Mouse (Mus musculus): Measurements from ENCODE around the gene Dmwd. TPM values are rescaled to one million over a fixed set of nuclear protein-coding genes. Genes with fewer than 3 reads are reported as not detected.
"Not testable (repeated sequence)": the region's sequence is repeated elsewhere in the genome, so short reads cannot be mapped to it uniquely, and the experiment has no call there.

Gene Dmwd
- polyA plus RNA-seq, 1 experiment from 2014 or later = 20.2 TPM

GRCm38 (mm10) chr7:19067063-19067462, 9.0 kb upstream of the Dmwd start:
- no peak overlapping the region for H3K4me3 ChIP-seq (ENCODE audit: low read depth, low read length)
- no peak overlapping the region for H3K27ac ChIP-seq (ENCODE audit: low read depth, low read length)
- ATAC-seq (ENCODE audit: low FRiP score) (no peak), DNase-seq (ENCODE audit: low spot score) (no peak)
- H3K9me3 ChIP-seq (ENCODE audit: control insufficient read depth, low read length) = no peaks in the 10 kb centered on the region
- no peaks in the 10 kb centered on the region for H3K4me1 ChIP-seq (replicated peaks; ENCODE audit: control insufficient read depth, insufficient read depth, low read length)
- H3K27me3 ChIP-seq (ENCODE audit: control insufficient read depth, insufficient read depth, low read length) = peaks cover 25% of the 10 kb centered on the region
- WGBS = 49% methylated on average over 14 of the region's 14 CpGs
- H3K4me2 ChIP-seq (replicated peaks; ENCODE audit: low read depth, low read length) = no peak overlapping the region
- H3K9ac ChIP-seq (ENCODE audit: low read depth, low read length) = no peak overlapping the region
- no peaks in the 10 kb centered on the region for H3K36me3 ChIP-seq (ENCODE audit: control insufficient read depth, insufficient read depth, low read length)

DNA sequence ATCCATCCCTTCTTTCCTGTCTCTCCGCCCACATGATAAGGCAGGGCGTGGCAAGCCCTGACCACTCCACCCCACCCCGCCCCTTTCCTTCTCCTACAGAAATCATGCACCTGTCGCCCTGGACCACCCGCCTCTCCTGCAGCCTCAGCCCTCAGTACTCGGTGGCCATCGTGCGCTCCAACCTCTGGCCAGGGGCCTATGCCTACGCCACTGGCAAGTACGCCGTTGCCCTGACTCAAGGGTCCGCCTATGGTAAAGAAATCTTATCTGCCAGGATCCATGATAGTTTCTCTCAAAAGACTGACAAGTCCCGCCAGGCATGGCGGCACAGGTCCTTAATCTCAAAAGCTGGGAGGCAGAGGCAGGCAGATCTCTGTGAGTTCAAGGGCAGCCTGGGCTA, 8.1 kb upstream of the Dmwd start:
- no peak overlapping the region for H3K27ac ChIP-seq (ENCODE audit: low read depth, low read length)
- no peak overlapping the region for H3K4me2 ChIP-seq (replicated peaks; ENCODE audit: low read depth, low read length)
- peaks cover 25% of the 10 kb centered on the region for H3K27me3 ChIP-seq (ENCODE audit: control insufficient read depth, insufficient read depth, low read length)
- DNase-seq (ENCODE audit: low spot score) (no peak), ATAC-seq (ENCODE audit: low FRiP score) (no peak)
- H3K9ac ChIP-seq (ENCODE audit: low read depth, low read length) = no peak overlapping the region
- WGBS = 68% methylated on average over 13 of the region's 14 CpGs
- no peaks in the 10 kb centered on the region for H3K36me3 ChIP-seq (ENCODE audit: control insufficient read depth, insufficient read depth, low read length)
- no peaks in the 10 kb centered on the region for H3K4me1 ChIP-seq (replicated peaks; ENCODE audit: control insufficient read depth, insufficient read depth, low read length)
- no peaks in the 10 kb centered on the region for H3K9me3 ChIP-seq (ENCODE audit: control insufficient read depth, low read length)
- H3K4me3 ChIP-seq (ENCODE audit: low read depth, low read length) = no peak overlapping the region

DNA sequence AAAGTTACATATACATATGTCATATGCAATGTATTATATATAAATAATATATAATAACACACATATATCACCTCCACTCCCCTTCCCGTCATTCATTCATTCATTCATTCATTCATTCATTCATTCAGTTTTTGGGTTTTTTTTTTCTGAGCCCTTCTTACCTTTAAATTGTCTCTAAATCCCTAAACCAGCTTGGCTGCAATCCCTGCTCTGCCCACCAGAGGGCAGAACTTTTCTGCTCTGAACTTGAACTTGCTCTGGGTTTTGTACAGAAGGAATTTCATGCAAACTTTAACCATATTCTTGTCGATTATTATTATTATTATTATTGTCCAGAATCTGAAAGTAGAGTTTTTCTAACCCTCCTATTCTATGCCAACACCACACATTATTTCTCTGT, 7.3 kb upstream of the Dmwd start:
- Histone ChIP-seq H3K36me3 (ENCODE audit: control insufficient read depth, insufficient read depth, low read length) (no peaks in the 10 kb centered on the region), H3K4me2 (replicated peaks; ENCODE audit: low read depth, low read length) (no peak overlapping the region), H3K4me3 (ENCODE audit: low read depth, low read length) (no peak overlapping the region), H3K27me3 (ENCODE audit: control insufficient read depth, insufficient read depth, low read length) (peaks cover 25% of the 10 kb centered on the region), H3K4me1 (replicated peaks; ENCODE audit: control insufficient read depth, insufficient read depth, low read length) (no peaks in the 10 kb centered on the region), H3K9me3 (ENCODE audit: control insufficient read depth, low read length) (no peaks in the 10 kb centered on the region), H3K9ac (ENCODE audit: low read depth, low read length) (no peak overlapping the region), H3K27ac (ENCODE audit: low read depth, low read length) (no peak overlapping the region)
- ATAC-seq (ENCODE audit: low FRiP score) (no peak), DNase-seq (ENCODE audit: low spot score) (peak; percentile 88)
- WGBS = 6% methylated on average over 2 of the region's 2 CpGs

DNA sequence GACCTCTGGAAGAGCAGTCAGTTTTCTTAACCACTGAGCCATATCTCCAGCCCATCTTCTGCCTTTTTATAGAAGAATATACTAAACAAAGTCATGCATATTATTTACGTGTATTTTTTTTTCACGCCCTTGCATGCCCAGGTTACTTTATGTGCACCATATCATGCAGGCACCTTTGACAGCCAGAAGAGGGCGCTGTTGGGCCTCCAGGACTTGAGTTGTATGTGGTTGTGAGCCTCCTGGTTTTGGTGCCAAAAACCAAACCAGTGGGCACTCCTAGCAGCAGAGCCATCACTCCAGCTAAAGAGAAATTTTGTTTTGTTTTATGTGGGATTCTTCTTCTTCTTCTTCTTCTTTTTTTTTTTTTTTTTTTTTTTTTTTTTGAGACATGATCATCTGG, 6.5 kb upstream of the Dmwd start:
- Histone ChIP-seq H3K9ac (ENCODE audit: low read depth, low read length) (no peak overlapping the region), H3K36me3 (ENCODE audit: control insufficient read depth, insufficient read depth, low read length) (no peaks in the 10 kb centered on the region), H3K4me3 (ENCODE audit: low read depth, low read length) (no peak overlapping the region), H3K4me2 (replicated peaks; ENCODE audit: low read depth, low read length) (no peak overlapping the region), H3K4me1 (replicated peaks; ENCODE audit: control insufficient read depth, insufficient read depth, low read length) (no peaks in the 10 kb centered on the region), H3K9me3 (ENCODE audit: control insufficient read depth, low read length) (no peaks in the 10 kb centered on the region), H3K27me3 (ENCODE audit: control insufficient read depth, insufficient read depth, low read length) (peaks cover 23% of the 10 kb centered on the region), H3K27ac (ENCODE audit: low read depth, low read length) (no peak overlapping the region)
- no peak for DNase-seq (ENCODE audit: low spot score)
- no peak for ATAC-seq (ENCODE audit: low FRiP score)
- WGBS = 52% methylated on average over 3 of the region's 3 CpGs

- DNase-seq (ENCODE audit: low spot score); H3K4me1 ChIP-seq (replicated peaks; ENCODE audit: control insufficient read depth, insufficient read depth, low read length): not testable (repeated sequence)
Measured at GRCm38 (mm10) chr7:19071024-19071423, 5.0 kb upstream of the Dmwd start.

GRCm38 (mm10) chr7:19073504-19073903, 2.5 kb upstream of the Dmwd start:
- peaks cover 3% of the 10 kb centered on the region; the same call in 1 of the 2 replicates for H3K36me3 ChIP-seq (ENCODE audit: control insufficient read depth, insufficient read depth, low read length)
- DNase-seq (ENCODE audit: low spot score) (no peak), ATAC-seq (ENCODE audit: low FRiP score) (no peak)
- H3K4me2 ChIP-seq (replicated peaks; ENCODE audit: low read depth, low read length) = no peak overlapping the region
- no peak overlapping the region for H3K4me3 ChIP-seq (ENCODE audit: low read depth, low read length)
- no peaks in the 10 kb centered on the region for H3K9me3 ChIP-seq (ENCODE audit: control insufficient read depth, low read length)
- H3K4me1 ChIP-seq (replicated peaks; ENCODE audit: control insufficient read depth, insufficient read depth, low read length) = peaks cover 11% of the 10 kb centered on the region
- no peak overlapping the region for H3K27ac ChIP-seq (ENCODE audit: low read depth, low read length)
- no peak overlapping the region for H3K9ac ChIP-seq (ENCODE audit: low read depth, low read length)
- H3K27me3 ChIP-seq (ENCODE audit: control insufficient read depth, insufficient read depth, low read length) = no peaks in the 10 kb centered on the region
- WGBS = 82% methylated on average over 9 of the region's 9 CpGs

More at GRCm38 (mm10) chr7:19071024-19071423, 5.0 kb upstream of the Dmwd start:
- not testable (repeated sequence) for H3K9me3 ChIP-seq (ENCODE audit: control insufficient read depth, low read length); H3K27me3 ChIP-seq (ENCODE audit: control insufficient read depth, insufficient read depth, low read length); H3K4me3 ChIP-seq (ENCODE audit: low read depth, low read length); H3K9ac ChIP-seq (ENCODE audit: low read depth, low read length); H3K27ac ChIP-seq (ENCODE audit: low read depth, low read length); H3K4me2 ChIP-seq (replicated peaks; ENCODE audit: low read depth, low read length); ATAC-seq (ENCODE audit: low FRiP score); H3K36me3 ChIP-seq (ENCODE audit: control insufficient read depth, insufficient read depth, low read length)
- WGBS = 60% methylated on average over 3 of the region's 3 CpGs

DNA sequence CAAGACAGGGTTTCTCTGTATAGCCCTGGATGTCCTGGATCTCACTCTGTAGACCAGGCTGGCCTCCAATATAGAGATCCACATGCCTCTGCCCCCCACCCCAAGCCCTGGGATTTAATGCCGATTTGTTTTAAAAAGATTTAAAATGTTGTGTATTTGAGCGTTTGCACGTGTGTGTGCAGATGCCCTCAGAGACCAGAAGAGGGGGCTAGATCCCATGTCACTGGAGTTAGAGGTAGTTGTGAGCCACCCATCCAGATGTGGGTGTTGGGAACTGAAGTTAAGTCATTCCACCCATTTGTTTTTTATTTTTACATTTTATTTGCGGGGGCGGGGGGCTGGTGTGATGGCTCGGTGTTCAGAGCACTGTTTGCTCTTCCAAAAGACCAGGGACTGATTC, 1.5 kb upstream of the Dmwd start:
- peaks cover 8% of the 10 kb centered on the region; the same call in 1 of the 2 replicates for H3K36me3 ChIP-seq (ENCODE audit: control insufficient read depth, insufficient read depth, low read length)
- H3K9ac ChIP-seq (ENCODE audit: low read depth, low read length) = no peak overlapping the region
- WGBS = 93% methylated on average over 6 of the region's 6 CpGs
- ATAC-seq (ENCODE audit: low FRiP score) = no peak
- no peak overlapping the region for H3K4me2 ChIP-seq (replicated peaks; ENCODE audit: low read depth, low read length)
- peaks cover 11% of the 10 kb centered on the region for H3K4me1 ChIP-seq (replicated peaks; ENCODE audit: control insufficient read depth, insufficient read depth, low read length)
- H3K9me3 ChIP-seq (ENCODE audit: control insufficient read depth, low read length) = no peaks in the 10 kb centered on the region
- no peak overlapping the region for H3K27ac ChIP-seq (ENCODE audit: low read depth, low read length)
- H3K27me3 ChIP-seq (ENCODE audit: control insufficient read depth, insufficient read depth, low read length) = no peaks in the 10 kb centered on the region
- no peak for DNase-seq (ENCODE audit: low spot score)
- no peak overlapping the region for H3K4me3 ChIP-seq (ENCODE audit: low read depth, low read length)

GRCm38 (mm10) chr7:19075231-19075630, 796 bp upstream of the Dmwd start:
- H3K27ac ChIP-seq (ENCODE audit: low read depth, low read length) = peak overlapping the region; percentile 30; the same call in 1 of the 2 replicates
- ATAC-seq (ENCODE audit: low FRiP score) (0 out of 2 replicates have a peak, but pooled peaks have one; percentile 6), DNase-seq (ENCODE audit: low spot score) (no peak)
- H3K27me3 ChIP-seq (ENCODE audit: control insufficient read depth, insufficient read depth, low read length) = no peaks in the 10 kb centered on the region
- no peaks in the 10 kb centered on the region for H3K9me3 ChIP-seq (ENCODE audit: control insufficient read depth, low read length)
- H3K4me1 ChIP-seq (replicated peaks; ENCODE audit: control insufficient read depth, insufficient read depth, low read length) = peaks cover 11% of the 10 kb centered on the region
- peak overlapping the region; percentile 22 for H3K4me3 ChIP-seq (ENCODE audit: low read depth, low read length)
- 59% methylated on average over 5 of the region's 5 CpGs for WGBS
- H3K4me2 ChIP-seq (replicated peaks; ENCODE audit: low read depth, low read length) = peak overlapping the region; percentile 38
- H3K36me3 ChIP-seq (ENCODE audit: control insufficient read depth, insufficient read depth, low read length) = peaks cover 14% of the 10 kb centered on the region
- no peak overlapping the region for H3K9ac ChIP-seq (ENCODE audit: low read depth, low read length)

GRCm38 (mm10) chr7:19076586-19076991, 562 bp downstream of the Dmwd start:
- WGBS = under 1% methylated on average over 22 of the region's 22 CpGs
- Histone ChIP-seq H3K4me1 (replicated peaks; ENCODE audit: control insufficient read depth, insufficient read depth, low read length) (peaks cover 11% of the 10 kb centered on the region), H3K9me3 (ENCODE audit: control insufficient read depth, low read length) (no peaks in the 10 kb centered on the region), H3K4me2 (replicated peaks; ENCODE audit: low read depth, low read length) (peak overlapping the region; percentile 90), H3K4me3 (ENCODE audit: low read depth, low read length) (peak overlapping the region; percentile 99), H3K27me3 (ENCODE audit: control insufficient read depth, insufficient read depth, low read length) (no peaks in the 10 kb centered on the region), H3K27ac (ENCODE audit: low read depth, low read length) (peak overlapping the region; percentile 53), H3K9ac (ENCODE audit: low read depth, low read length) (peak overlapping the region; percentile 99), H3K36me3 (ENCODE audit: control insufficient read depth, insufficient read depth, low read length) (peaks cover 16% of the 10 kb centered on the region)
- ATAC-seq (ENCODE audit: low FRiP score) (no peak; the same call in 1 of the 2 replicates), DNase-seq (ENCODE audit: low spot score) (peak; percentile 41)
